Mouse (Mus musculus): ENCODE data around the gene Lrch2. TPM values are rescaled to one million over a fixed set of nuclear protein-coding genes. Genes with fewer than 3 reads are reported as not detected.

Gene Lrch2
- polyA plus RNA-seq, 1 experiment from 2014 or later: 15.9 TPM

GRCm38 (mm10) chrX:147429129-147429528 is 124.8 kb downstream of the Lrch2 start, which contains the start of gene Il13ra2:
Gene Il13ra2, minus strand, starts transcription at chrX:147429192.
- no peak within 1 kb of the TSS for H3K27ac ChIP-seq (replicated peaks)
- no peaks in the 10 kb centered on the region for H3K9me3 ChIP-seq
- ATAC-seq (replicated peaks): no peak
- no peak within 1 kb of the TSS for H3K4me3 ChIP-seq
- H3K4me2 ChIP-seq (replicated peaks): no peak within 1 kb of the TSS
- H3K27me3 ChIP-seq: no peaks in the 10 kb centered on the region
- H3K9ac ChIP-seq (replicated peaks): no peak within 1 kb of the TSS
- WGBS: 59% methylated on average over 1 of the region's 1 CpGs
- H3K4me1 ChIP-seq: no peaks in the 10 kb centered on the region
- no peaks in the 10 kb centered on the region for H3K36me3 ChIP-seq

Other genes with a start within 250 kb of the Lrch2 start
- gene Il13ra2, start 124.9 kb downstream of the Lrch2 start, polyA plus RNA-seq (2015; fragmentation: Nextera tagmentation; extraction: Ambion mirVana): not detected in 2 replicates
- gene Vmn1r239-ps, start 100.4 kb downstream of the Lrch2 start, polyA plus RNA-seq (2015; fragmentation: Nextera tagmentation; extraction: Ambion mirVana): not detected in 2 replicates
- gene Gm15128, start 211.9 kb upstream of the Lrch2 start, polyA plus RNA-seq (2015; fragmentation: Nextera tagmentation; extraction: Ambion mirVana): not detected in 2 replicates

Measured in forebrain, embryonic 15.5 days (tissue).